Mouse (Mus musculus) spleen, adult 18-20 months (tissue): ENCODE data around the gene Mylpf.

Experiments used
- DNase-seq, 2 experiments: peaks; one replicate each; pipeline ENCODE4 v3.0.0; 2022; ENCODE audit warnings: mixed read lengths in 2 of 2

Gene Mylpf

DNA sequence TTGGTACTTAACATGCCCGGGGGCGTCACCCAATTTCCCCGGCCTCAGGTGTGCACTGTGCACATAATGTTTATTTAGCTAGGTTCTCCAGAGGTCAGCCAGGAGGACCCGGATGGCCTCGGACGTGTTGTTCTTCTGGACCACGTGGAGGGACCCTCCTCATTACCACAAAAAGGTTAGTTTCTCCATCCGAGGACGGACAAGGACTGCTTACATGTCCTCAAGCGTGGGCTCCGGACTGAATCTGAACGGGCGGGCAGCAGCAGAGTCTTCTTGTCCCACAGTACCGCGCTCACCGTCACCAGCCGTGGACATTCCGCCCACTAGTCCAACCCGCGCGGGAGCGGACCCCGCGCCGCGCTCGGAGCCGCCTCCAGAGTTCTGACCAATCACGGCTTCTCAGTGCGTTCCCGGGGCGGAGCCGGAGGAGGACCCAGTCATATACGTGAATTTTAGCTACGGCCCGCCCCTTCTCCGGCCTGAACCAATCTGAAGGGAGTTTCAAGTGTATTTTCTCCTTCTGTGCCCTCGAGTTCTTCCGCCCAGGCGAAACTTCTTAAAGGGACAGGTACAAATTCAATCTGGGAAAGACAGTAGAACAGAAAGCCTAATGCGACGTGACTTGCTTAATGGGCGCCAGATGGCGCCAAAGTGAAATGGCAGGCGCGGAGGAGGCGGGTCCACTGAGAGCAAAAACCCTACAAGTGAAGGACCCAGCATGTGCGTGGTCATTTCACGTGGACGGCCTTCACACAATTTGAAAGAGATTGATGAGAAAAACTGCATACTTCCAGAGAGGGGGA is 51.8 kb downstream of the Mylpf start, which contains the start of gene Dctpp1:
Dctpp1 (minus strand) TSS at position 401 of the 803 bp plus-strand sequence.
- DNase-seq, result peak; percentile 93 to 94

GRCm38 (mm10) chr7:127262218-127262961 is 53.7 kb downstream of the Mylpf start:
- no peak for DNase-seq

DNA sequence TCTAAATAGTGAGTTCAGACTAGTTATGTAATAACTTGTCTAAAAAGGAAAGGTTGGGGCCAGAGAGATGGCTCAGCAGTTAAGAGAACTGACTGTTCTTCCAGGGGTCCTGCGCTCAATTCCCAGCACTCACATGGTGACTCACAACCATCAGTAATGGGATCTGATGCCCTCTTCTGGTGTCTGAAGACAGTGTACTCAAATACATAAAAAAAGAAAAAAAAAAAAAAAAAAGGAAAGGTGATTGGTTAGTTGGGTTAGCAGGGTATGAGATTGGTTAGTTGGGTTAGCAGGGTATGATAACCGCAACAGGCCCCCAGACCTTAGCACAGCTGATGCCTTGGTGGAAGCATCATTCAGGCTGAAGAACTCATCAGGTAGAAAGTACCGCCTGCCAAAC is 54.8 kb downstream of the Mylpf start:
- DNase-seq, result no peak
